Mouse (Mus musculus): Measurements from ENCODE around the gene Hbs1l. TPM values are rescaled to one million over a fixed set of nuclear protein-coding genes. Genes with fewer than 3 reads are reported as not detected.

Gene Hbs1l
- polyA plus RNA-seq, 1 experiment from 2014 or later, result 123 TPM

DNA sequence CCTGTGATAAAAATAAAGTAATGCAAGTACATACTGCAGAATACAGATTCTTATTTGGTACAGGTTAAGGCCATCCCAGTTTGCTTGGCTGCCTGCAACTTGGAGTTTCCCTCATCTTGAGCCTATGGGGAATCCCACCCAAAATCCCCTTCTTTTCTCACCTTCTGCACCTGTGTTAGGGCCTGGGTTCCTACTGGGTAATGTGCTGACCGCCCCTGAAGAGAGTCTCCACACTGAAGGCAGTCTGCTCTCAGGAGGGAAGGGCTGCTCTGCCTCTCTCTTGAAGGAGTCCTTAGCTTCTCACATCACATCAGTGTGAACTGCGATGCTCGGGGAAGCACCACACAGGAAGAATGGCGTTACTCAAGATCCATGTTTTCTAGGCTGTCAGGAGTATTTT is 70.1 kb downstream of the Hbs1l start:
- Histone ChIP-seq H3K36me3 (ENCODE audit: control insufficient read depth, insufficient read depth) (peaks cover 17% of the 10 kb centered on the region), H3K4me1 (replicated peaks; ENCODE audit: control insufficient read depth, insufficient read depth, low read length) (no peaks in the 10 kb centered on the region), H3K9ac (replicated peaks; ENCODE audit: low read depth, low read length) (no peak overlapping the region), H3K27ac (ENCODE audit: low read length) (no peak overlapping the region), H3K9me3 (ENCODE audit: control insufficient read depth, low read length) (no peaks in the 10 kb centered on the region), H3K27me3 (replicated peaks; ENCODE audit: control insufficient read depth, insufficient read depth, low read length) (no peaks in the 10 kb centered on the region), H3K4me3 (replicated peaks; ENCODE audit: low read length) (no peak overlapping the region), H3K4me2 (ENCODE audit: low read length) (no peak overlapping the region)
- 86% methylated on average over 4 of the region's 4 CpGs for WGBS
- ATAC-seq, result no peak

DNA sequence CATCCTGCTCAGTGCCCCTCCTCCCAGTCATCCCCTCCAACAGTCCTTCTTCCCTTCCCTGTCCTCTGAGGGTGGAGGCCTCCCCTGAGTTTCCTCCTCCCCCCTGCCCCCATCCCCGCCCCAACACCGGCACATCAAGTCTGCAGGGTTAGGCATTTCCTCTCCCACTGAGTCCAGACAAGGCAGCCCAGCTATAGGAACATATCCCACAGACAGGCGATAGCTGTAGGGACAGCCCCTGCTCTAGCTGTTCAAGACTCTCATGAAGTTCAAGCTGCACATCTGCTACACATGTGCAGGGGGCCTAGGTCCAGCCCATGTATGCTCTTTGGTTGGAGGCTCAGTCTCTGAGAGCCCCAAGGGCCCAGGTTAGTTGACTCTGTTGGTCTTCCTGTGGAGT is 70.7 kb downstream of the Hbs1l start:
- H3K27me3 ChIP-seq (replicated peaks; ENCODE audit: control insufficient read depth, insufficient read depth, low read length), result no peaks in the 10 kb centered on the region
- H3K9me3 ChIP-seq (ENCODE audit: control insufficient read depth, low read length), result no peaks in the 10 kb centered on the region
- H3K36me3 ChIP-seq (ENCODE audit: control insufficient read depth, insufficient read depth), result peaks cover 17% of the 10 kb centered on the region

DNA sequence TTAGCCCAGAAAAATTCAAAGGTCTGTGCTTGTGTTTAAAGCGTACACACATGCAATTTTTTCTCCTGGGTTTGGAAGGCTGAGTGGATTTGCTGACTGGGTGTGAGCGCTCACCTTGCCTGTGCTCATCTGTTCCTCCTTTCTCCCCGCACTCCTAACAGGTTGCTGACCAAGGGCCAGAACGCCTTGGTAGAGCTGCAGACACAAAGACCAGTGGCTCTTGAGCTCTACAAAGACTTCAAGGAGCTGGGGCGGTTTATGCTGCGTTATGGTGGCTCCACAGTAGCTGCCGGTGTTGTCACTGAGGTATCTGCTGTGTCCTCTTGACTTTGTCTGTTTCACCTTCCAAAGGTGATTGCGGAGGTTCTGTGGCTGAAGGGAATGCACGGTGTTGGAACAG is 71.7 kb downstream of the Hbs1l start:
- no peaks in the 10 kb centered on the region for H3K27me3 ChIP-seq (replicated peaks; ENCODE audit: control insufficient read depth, insufficient read depth, low read length)
- H3K27ac ChIP-seq (ENCODE audit: low read length), result no peak overlapping the region
- H3K4me2 ChIP-seq (ENCODE audit: low read length), result no peak overlapping the region
- no peaks in the 10 kb centered on the region for H3K4me1 ChIP-seq (replicated peaks; ENCODE audit: control insufficient read depth, insufficient read depth, low read length)
- H3K36me3 ChIP-seq (ENCODE audit: control insufficient read depth, insufficient read depth), result peaks cover 17% of the 10 kb centered on the region
- no peak for ATAC-seq
- no peak overlapping the region for H3K9ac ChIP-seq (replicated peaks; ENCODE audit: low read depth, low read length)
- no peak overlapping the region for H3K4me3 ChIP-seq (replicated peaks; ENCODE audit: low read length)
- WGBS, result 94% methylated on average over 9 of the region's 9 CpGs
- H3K9me3 ChIP-seq (ENCODE audit: control insufficient read depth, low read length), result no peaks in the 10 kb centered on the region

More for the DNA sequence above, 70.7 kb downstream of the Hbs1l start:
- Histone ChIP-seq H3K9ac (replicated peaks; ENCODE audit: low read depth, low read length) (no peak overlapping the region), H3K4me1 (replicated peaks; ENCODE audit: control insufficient read depth, insufficient read depth, low read length) (no peaks in the 10 kb centered on the region), H3K27ac (ENCODE audit: low read length) (no peak overlapping the region), H3K4me2 (ENCODE audit: low read length) (no peak overlapping the region), H3K4me3 (replicated peaks; ENCODE audit: low read length) (no peak overlapping the region)
- WGBS, result 78% methylated on average over 3 of the region's 3 CpGs
- ATAC-seq, result no peak

DNA sequence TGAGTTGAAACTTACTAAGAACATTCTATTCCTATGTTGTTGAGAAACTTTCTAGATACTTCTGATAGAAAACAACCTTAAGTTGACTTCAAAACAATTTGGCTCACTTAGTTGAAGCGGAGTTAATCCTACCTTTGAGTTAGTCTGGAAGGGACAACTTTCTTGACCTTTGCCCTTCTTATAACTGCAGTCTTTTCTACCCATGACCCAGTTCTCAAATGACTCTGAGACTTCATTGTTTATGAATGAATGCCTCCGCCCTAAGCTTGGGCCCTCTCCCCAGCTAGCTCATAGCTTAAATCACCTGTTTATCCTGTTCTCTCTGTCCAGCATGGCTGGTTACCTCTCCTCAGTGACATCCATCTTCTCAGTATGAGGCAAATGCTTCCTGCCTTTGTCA is 73.8 kb downstream of the Hbs1l start:
- no peak overlapping the region for H3K9ac ChIP-seq (replicated peaks; ENCODE audit: low read depth, low read length)
- no peak overlapping the region for H3K27ac ChIP-seq (ENCODE audit: low read length)
- WGBS, result 50% methylated on average over 2 of the region's 2 CpGs
- H3K9me3 ChIP-seq (ENCODE audit: control insufficient read depth, low read length), result no peaks in the 10 kb centered on the region
- no peaks in the 10 kb centered on the region for H3K4me1 ChIP-seq (replicated peaks; ENCODE audit: control insufficient read depth, insufficient read depth, low read length)
- H3K4me3 ChIP-seq (replicated peaks; ENCODE audit: low read length), result no peak overlapping the region
- no peaks in the 10 kb centered on the region for H3K27me3 ChIP-seq (replicated peaks; ENCODE audit: control insufficient read depth, insufficient read depth, low read length)
- peaks cover 17% of the 10 kb centered on the region for H3K36me3 ChIP-seq (ENCODE audit: control insufficient read depth, insufficient read depth)
- H3K4me2 ChIP-seq (ENCODE audit: low read length), result no peak overlapping the region
- ATAC-seq, result no peak

DNA sequence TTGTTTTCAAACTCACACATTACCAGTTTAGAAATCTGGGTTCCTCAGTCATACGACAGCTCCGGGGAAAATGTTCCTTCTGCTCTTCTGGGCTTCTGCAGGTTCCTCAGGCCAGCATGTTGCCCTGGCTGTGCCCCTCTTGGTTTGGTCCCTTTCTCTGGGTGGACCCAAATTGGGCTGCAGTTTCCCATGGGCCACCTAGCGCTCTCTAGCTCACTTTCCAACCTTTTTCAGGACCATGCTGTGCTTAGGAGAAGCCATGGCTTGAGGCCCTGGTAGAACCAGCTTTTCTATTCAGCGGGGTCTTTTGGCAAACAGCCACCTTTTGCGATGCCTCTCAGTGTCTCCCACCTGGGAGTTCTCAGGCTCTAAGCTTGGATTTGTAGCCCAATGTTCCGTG is 76.5 kb downstream of the Hbs1l start:
- Histone ChIP-seq H3K4me3 (replicated peaks; ENCODE audit: low read length) (no peak overlapping the region), H3K9me3 (ENCODE audit: control insufficient read depth, low read length) (no peaks in the 10 kb centered on the region), H3K4me1 (replicated peaks; ENCODE audit: control insufficient read depth, insufficient read depth, low read length) (no peaks in the 10 kb centered on the region), H3K36me3 (ENCODE audit: control insufficient read depth, insufficient read depth) (peaks cover 14% of the 10 kb centered on the region), H3K27me3 (replicated peaks; ENCODE audit: control insufficient read depth, insufficient read depth, low read length) (no peaks in the 10 kb centered on the region), H3K9ac (replicated peaks; ENCODE audit: low read depth, low read length) (no peak overlapping the region), H3K27ac (ENCODE audit: low read length) (no peak overlapping the region), H3K4me2 (ENCODE audit: low read length) (no peak overlapping the region)
- ATAC-seq, result no peak
- 90% methylated on average over 6 of the region's 6 CpGs for WGBS

DNA sequence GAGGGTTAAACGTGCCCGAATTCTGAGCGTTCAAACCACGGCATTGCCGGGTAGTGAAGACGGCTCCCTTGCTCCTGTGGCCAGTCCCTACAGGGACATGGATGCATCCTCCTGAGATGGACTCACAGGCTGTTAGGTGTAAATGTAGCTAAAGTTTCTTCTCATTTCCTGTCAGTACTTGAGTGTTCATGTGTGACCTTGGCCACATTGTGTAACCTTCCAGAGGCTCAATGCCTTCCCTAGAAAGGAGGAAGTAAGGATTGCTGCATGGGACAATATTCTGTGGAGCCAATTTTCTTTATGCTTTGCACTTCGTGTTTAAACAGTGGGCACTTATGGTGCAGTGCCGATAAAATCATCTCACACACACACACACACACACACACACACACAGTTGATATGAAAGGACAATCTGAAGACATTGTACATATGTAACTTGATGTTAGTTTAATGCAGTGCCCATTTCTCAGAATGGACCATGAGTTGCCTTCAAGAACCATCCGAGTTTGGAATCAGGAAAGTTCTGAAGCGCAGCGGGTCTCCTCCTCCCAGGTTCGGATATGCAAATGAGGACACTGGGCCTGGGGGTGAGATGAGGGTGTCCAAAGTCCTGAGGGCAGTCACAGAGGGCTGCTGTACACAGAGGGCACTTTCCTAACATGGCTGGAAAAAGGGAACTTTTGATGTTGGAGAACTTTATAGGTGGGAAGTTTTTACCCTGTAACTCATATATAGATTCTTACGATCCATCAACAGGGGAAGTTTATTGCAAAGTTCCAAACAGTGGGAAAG is 81.1 kb downstream of the Hbs1l start, which contains the start of gene Aldh8a1:
Gene Aldh8a1, plus strand, starts transcription at position 610 of the 792 bp plus-strand sequence.
- H3K27me3 ChIP-seq (replicated peaks; ENCODE audit: control insufficient read depth, insufficient read depth, low read length), result no peaks in the 10 kb centered on the region
- ATAC-seq, result no peak
- no peaks in the 10 kb centered on the region for H3K36me3 ChIP-seq (ENCODE audit: control insufficient read depth, insufficient read depth)
- H3K4me1 ChIP-seq (replicated peaks; ENCODE audit: control insufficient read depth, insufficient read depth, low read length), result no peaks in the 10 kb centered on the region
- WGBS, result 83% methylated on average over 13 of the region's 13 CpGs
- no peak within 1 kb of the TSS for H3K4me3 ChIP-seq (replicated peaks; ENCODE audit: low read length)
- no peaks in the 10 kb centered on the region for H3K9me3 ChIP-seq (ENCODE audit: control insufficient read depth, low read length)
- no peak within 1 kb of the TSS for H3K27ac ChIP-seq (ENCODE audit: low read length)
- H3K4me2 ChIP-seq (ENCODE audit: low read length), result no peak within 1 kb of the TSS
- H3K9ac ChIP-seq (replicated peaks; ENCODE audit: low read depth, low read length), result no peak within 1 kb of the TSS

DNA sequence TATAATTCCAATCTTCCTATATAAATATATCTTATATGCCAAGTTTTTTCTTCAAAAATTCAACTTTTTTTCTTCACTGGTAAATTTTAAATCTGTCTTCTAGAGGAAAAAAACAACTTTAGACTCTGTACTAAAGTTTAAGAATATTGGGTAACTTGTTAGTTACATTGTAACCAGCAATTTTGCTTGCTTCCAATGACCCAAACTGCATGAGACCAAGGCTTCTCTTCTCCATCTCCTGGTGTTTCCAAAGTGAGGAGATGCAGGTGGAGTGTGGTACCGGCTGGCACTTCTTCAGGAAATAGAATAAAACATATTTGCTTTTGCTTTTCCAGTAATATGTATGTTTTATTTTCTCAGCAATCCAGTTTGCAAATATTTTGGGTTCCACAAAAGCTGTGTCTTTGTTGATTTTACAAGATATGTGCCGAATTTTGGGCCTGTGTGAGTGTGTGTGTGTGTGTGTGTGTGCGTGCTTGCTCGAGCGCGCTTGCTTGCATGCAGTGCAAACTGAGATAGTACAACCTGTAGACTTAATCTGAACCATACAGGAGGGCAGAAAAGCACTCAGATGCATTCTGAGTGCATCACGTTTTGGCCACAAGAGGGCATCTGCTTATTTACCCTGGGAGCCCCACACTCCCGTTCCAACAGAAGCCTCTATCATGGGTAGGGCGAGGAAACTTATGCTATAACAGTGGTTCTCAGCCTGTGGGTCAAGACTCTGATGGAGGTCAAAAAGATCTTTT is 82.6 kb downstream of the Hbs1l start:
- no peak for ATAC-seq
- no peaks in the 10 kb centered on the region for H3K36me3 ChIP-seq (ENCODE audit: control insufficient read depth, insufficient read depth)
- WGBS, result 71% methylated on average over 9 of the region's 9 CpGs
- no peak overlapping the region for H3K27ac ChIP-seq (ENCODE audit: low read length)
- no peak overlapping the region for H3K4me2 ChIP-seq (ENCODE audit: low read length)
- H3K4me3 ChIP-seq (replicated peaks; ENCODE audit: low read length), result no peak overlapping the region
- H3K27me3 ChIP-seq (replicated peaks; ENCODE audit: control insufficient read depth, insufficient read depth, low read length), result no peaks in the 10 kb centered on the region
- no peaks in the 10 kb centered on the region for H3K9me3 ChIP-seq (ENCODE audit: control insufficient read depth, low read length)
- H3K4me1 ChIP-seq (replicated peaks; ENCODE audit: control insufficient read depth, insufficient read depth, low read length), result no peaks in the 10 kb centered on the region
- H3K9ac ChIP-seq (replicated peaks; ENCODE audit: low read depth, low read length), result no peak overlapping the region

DNA sequence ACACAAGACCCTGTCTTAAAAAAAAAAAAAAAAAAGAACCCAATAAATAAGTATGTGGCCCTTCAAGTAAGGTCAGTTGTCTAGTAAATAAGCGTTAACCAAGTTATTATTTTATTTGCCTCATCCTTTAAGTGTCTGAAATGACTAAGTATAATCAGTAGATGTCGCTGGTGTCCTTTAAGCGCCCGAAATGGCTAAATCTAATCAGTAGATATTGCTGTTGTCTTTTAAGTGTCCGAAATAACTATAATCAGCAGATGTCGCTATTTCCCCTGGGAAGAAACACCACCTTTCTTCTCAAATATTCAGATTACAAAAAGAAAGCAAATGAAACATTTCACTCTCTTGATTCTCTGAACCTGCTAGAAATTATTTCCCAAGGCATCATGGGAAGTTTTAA is 87.1 kb downstream of the Hbs1l start:
- H3K36me3 ChIP-seq (ENCODE audit: control insufficient read depth, insufficient read depth), result no peaks in the 10 kb centered on the region
- peak; percentile 68 for ATAC-seq

DNA sequence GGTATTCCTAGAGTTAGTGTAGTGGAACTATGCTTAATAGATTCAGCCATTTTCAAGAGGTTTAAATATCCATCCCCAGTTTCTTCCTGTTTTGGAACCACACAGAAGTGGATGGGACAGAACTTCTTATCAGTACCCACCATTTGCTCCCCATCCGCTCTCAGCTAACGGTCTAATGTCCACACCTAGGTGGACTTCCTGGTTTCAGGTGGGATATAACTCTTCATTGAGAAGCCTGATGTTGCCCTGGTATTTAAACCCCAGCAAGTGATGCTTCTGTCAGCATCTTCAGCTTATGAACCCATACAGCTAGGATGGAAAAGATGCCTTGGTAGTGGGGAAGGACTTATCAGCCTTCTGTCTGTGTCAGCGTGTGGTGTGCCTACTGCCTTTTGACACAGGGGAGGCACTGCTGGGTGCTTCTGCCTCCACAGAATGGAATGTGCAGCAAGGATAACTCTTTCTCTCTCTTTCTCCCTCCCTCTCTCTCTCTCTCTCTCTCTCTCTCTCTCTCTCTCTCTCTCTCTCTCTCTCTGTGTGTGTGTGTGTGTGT is 89.4 kb downstream of the Hbs1l start:
- Histone ChIP-seq H3K4me1 (replicated peaks; ENCODE audit: control insufficient read depth, insufficient read depth, low read length) (no peaks in the 10 kb centered on the region), H3K9ac (replicated peaks; ENCODE audit: low read depth, low read length) (no peak overlapping the region), H3K4me2 (ENCODE audit: low read length) (no peak overlapping the region), H3K9me3 (ENCODE audit: control insufficient read depth, low read length) (no peaks in the 10 kb centered on the region), H3K36me3 (ENCODE audit: control insufficient read depth, insufficient read depth) (no peaks in the 10 kb centered on the region), H3K4me3 (replicated peaks; ENCODE audit: low read length) (no peak overlapping the region), H3K27me3 (replicated peaks; ENCODE audit: control insufficient read depth, insufficient read depth, low read length) (no peaks in the 10 kb centered on the region), H3K27ac (ENCODE audit: low read length) (no peak overlapping the region)
- 84% methylated on average over 3 of the region's 3 CpGs for WGBS
- no peak for ATAC-seq

More for the DNA sequence above, 87.1 kb downstream of the Hbs1l start:
- Histone ChIP-seq H3K4me2 (ENCODE audit: low read length) (no peak overlapping the region), H3K4me1 (replicated peaks; ENCODE audit: control insufficient read depth, insufficient read depth, low read length) (no peaks in the 10 kb centered on the region), H3K9me3 (ENCODE audit: control insufficient read depth, low read length) (no peaks in the 10 kb centered on the region), H3K4me3 (replicated peaks; ENCODE audit: low read length) (no peak overlapping the region), H3K27ac (ENCODE audit: low read length) (no peak overlapping the region), H3K27me3 (replicated peaks; ENCODE audit: control insufficient read depth, insufficient read depth, low read length) (no peaks in the 10 kb centered on the region), H3K9ac (replicated peaks; ENCODE audit: low read depth, low read length) (no peak overlapping the region)
- WGBS, result 23% methylated on average over 6 of the region's 6 CpGs
